Mouse (Mus musculus): ENCODE data around the gene Hsd17b2.

DNA sequence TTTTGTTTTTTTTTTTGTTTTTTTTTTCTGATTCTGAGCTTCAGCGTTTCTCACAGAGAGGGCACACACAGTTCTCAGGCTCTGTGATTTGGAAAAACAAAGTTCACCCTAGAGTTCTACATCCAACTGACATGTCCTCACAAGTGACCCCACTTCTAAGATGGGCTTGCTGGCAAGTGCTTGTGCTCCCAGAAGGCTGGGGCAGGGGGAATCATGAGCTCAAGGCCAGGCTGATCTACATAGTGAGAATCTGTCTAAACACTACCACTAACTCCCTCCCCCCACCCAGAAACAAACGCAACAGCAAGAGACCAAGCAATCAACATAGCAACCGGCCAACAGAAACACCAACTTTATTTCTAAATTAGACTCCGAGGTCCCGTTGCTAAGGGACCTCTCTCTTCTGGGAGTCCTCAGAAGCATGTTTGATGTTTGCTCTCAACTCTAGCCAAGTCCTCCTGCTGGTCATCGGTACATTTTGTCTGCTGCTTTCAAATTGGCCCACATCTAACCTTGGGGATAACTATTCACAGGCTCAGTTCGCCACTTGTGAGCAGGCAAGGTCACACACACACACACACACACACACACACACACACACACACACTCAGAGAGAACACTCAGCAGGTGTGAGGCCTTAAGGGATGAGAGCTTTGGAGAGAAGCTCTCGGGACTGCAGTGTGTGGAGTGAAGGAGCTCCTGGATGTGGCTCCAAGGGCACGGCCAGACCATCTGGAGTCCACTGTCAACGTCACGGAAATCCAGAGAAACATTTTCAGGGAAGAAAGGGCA lies 77.0 kb downstream of the Hsd17b2 start:
- no peak for TF ChIP-seq CTCF (IDR thresholded peaks at IDR 0.05; ENCODE audit: low read depth, low read length)
- no peak for TF ChIP-seq POLR2A (IDR thresholded peaks at IDR 0.05; ENCODE audit: borderline replicate concordance, low read depth, low read length)
